Mouse (Mus musculus): ENCODE data around the gene Rgs7. TPM values are rescaled to one million over a fixed set of nuclear protein-coding genes. Genes with fewer than 3 reads are reported as not detected.

Gene Rgs7
- total RNA-seq, 2 experiments from 2014 or later: 2.3 to 2.5 TPM

DNA sequence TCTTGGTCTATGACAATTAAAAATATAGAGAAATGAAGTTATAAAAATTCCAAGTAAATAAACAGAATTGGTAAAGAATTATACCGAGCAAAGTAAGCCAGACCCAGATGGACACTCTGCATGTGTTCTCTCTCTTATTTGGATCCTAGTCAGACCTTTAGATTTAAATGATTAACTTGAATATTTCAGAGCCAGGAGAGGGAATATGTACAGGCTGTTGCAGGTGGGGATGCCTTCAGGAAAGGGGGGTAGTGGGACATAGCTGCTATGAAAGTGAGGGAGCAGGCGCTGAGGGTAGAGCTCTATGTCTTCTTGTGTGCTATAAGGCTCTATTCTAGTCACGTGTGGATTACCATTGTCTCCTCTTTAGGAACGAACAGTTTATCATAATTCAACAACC, 296.5 kb downstream of the Rgs7 start:
- intact Hi-C loops (cut with DNase I): no loop called here
- no peak for DNase-seq

DNA sequence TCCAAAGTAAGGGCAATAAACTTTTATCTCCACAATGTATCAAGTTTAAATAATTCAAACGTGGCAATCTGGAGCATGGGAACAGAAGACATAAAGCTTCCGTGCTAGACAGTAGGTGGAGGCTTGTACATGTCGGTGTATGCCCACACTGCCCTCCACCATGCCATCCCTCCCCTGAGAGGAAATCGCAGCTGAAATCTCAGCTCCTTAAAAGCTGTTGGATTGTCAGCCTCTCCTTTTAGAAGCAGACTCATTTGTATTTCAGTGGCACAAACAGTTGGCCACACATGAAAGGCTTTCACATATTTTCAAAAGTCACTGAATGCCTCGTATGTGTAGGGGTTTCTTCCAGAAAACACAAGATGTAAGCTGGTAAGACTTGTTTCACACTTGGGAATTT, 304.1 kb downstream of the Rgs7 start:
- intact Hi-C loops (cut with DNase I): no loop called here

DNA sequence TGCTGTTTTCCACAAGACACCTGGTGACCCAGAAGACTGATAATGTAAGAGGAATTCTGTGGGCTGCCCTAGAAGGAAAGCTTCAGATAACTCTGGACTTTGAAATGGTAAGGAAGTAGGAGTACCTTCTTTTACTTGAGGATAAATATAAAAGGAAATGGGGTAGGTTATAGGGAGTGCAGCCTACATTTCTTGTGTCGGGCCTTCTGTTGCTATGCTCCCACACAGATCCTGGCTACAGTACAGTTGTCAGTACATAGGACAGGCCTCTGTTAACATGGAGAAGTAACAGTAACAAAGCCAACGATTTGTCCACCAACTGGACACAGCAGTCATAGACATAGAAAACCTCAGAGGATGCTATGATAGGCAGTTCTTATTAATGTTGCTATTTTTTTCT, 307.1 kb downstream of the Rgs7 start:
- DNase-seq: no peak
- intact Hi-C loops (cut with DNase I): no loop called here

More for the DNA sequence above, 304.1 kb downstream of the Rgs7 start:
- no peak for DNase-seq

- intact Hi-C loops (cut with DNase I): no loop called here
- DNase-seq: no peak
Observed at GRCm38 (mm10) chr1:175184736-175185135, 307.6 kb downstream of the Rgs7 start.

DNA sequence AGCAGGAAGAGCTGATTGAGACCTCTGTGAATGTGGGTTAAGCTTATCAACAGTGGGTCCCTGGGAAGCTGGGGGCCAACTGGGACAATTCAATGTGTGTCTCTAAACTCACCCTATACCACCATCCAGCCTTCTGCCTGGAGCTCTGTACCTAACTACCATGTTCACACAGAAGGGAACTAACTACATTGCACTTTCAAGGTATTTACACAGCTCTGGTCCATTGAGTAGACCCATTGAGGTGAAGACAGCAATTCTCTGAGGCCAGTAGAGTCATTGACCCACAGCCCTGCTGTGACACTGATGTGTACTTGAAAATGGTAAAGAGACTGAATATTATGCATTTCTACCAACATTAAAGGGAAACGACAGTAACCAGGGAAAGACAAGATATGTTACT, 313.6 kb downstream of the Rgs7 start:
- intact Hi-C loops (cut with DNase I): no loop called here
- DNase-seq: no peak

DNA sequence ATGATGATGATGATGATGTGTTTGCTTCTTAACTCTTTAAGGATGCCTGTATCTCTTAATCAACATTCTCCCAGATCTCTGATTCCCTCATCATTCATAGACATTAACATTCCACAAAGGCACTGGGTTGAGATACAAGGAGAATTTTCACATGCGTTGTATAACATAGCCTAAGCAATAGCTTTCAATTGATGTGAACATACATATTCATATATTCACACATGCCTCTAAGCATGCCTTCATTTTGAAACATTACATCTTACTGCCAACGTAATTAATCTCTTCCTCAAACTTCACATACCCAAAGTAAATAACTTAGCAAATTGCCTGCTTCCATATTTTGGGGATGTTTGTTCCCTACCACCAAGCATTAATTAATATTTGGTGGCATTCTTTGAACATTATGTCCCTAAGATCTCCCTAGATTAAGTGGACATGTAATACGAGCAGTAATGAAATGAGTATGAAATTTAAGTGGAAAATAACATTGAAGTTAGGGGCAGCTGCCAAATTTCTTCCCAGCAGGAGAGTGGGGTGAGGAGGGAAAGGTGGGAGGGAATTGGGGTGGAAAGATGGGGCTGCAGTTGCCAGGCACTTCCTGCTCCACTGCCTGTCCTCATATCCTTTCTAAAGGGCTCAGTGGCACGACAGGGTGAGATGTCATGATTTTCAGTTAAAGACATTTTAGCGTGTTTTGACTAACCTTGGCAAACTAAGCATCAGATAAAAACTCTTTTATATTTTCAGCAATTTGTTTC, 317.2 kb downstream of the Rgs7 start:
- no peak for DNase-seq
- intact Hi-C loops (cut with DNase I): no loop called here

DNA sequence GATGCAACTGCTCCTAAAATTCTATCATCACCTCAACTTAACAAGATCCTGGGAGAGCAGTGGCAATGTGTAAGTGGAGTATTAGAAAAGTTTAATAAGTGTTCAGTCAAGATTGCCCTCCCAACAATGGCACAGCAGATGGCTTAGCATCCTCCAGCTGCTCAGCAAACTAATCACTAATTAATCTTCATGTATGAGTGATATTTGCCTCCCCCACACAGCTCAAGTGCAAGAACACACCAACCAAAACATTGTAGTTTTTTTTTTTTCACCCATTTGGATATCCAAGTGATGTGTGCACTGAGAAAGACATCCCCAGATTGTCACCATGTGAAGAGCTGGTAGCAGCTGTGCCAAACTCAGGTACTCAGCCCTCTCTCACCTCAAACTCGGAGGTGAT, 336.8 kb downstream of the Rgs7 start:
- intact Hi-C loops (cut with DNase I): no loop called here
- no peak for DNase-seq

- intact Hi-C loops (cut with DNase I): no loop called here
Observed at GRCm38 (mm10) chr1:175143051-175143450, 349.2 kb downstream of the Rgs7 start.

DNA sequence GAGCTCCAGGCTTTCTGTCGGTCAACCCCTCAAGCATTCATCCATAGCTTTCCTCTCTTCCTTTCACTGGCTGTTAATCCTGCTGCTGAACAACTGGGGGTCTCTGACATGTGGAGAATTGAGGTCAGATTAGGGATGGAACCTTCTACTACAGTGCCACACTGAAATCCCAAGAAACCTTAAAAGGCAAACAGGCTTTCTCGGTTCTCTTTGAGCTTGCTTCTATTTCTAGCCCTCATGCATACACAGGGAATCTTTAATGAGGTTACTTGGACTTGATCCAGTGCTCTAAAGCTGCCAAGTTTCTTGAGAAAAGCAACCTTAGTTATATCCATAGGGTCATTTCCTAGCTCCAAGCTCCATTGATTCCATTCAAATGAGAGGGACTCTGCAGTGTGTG, 363.8 kb downstream of the Rgs7 start:
- intact Hi-C loops (cut with DNase I): loop anchor here (10.0 kb wide), 1 partner anchor 476 kb away; no protein-coding TSS in a partner anchor
- DNase-seq: no peak

More at GRCm38 (mm10) chr1:175143051-175143450, 349.2 kb downstream of the Rgs7 start:
- no peak for DNase-seq

DNA sequence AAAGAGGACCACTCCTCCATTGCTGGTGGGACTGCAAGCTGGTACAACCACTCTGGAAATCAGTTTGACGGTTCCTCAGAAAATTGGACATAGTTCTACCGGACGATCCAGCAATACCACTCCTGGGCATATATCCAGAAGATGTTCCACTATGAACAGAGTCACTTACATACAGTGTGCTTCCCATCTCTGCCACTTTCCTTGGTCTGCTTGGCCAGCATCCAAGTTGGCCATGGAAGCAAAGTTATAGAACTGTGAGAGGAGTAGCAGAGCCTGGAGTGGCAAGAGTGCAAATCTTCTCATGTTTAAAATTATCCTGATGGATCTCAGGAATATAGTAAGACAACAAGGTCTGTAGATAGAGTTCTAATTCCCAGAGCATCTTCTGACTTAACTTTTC, 367.9 kb downstream of the Rgs7 start:
- DNase-seq: no peak
- intact Hi-C loops (cut with DNase I): loop anchor here (10.0 kb wide), 1 partner anchor 480 kb away; no protein-coding TSS in a partner anchor

DNA sequence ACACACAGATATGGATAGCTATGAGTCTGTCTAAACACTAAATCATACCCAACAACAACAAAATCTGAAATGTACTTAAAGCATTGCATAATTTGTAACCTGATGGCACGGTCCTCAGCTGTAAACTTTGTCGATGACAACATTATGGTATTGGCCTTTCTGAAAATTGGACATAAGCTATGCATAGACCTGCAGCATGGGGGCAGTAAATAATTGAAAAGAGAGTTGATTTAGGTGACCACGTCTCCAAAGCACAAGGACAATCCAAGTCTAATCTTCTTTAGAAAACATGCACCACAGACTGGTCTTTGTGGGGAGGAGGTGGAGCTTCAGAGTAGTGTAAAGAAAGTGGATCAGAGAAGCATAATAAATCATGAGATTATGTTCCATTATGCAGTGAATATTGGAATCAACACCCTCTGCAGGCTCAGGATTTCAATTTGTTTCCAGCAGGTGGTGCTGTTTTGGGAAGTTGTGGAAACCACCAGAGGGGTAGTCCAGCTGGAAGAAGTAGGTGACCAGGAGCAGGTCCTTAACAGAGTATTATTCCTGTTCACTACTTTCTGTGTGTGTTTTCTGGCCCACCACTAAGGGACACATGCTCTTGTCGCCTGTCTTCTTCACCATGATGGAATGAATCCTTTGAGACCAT, 373.3 kb downstream of the Rgs7 start:
- intact Hi-C loops (cut with DNase I): loop anchor here (5.0 kb wide), 1 partner anchor 548 kb away; no protein-coding TSS in a partner anchor
- DNase-seq: peak in 1 of 2 experiments; percentile 31

GRCm38 (mm10) chr1:175108270-175108860, 383.9 kb downstream of the Rgs7 start:
- DNase-seq: no peak
- intact Hi-C loops (cut with DNase I): no loop called here

- no peak for DNase-seq
- intact Hi-C loops (cut with DNase I): no loop called here
Observed at GRCm38 (mm10) chr1:175106315-175106714, 386.0 kb downstream of the Rgs7 start.

GRCm38 (mm10) chr1:175105426-175105825, 386.9 kb downstream of the Rgs7 start:
- no peak for DNase-seq

GRCm38 (mm10) chr1:175097014-175097413, 395.3 kb downstream of the Rgs7 start:
- DNase-seq: no peak
- intact Hi-C loops (cut with DNase I): no loop called here

More at GRCm38 (mm10) chr1:175105426-175105825, 386.9 kb downstream of the Rgs7 start:
- intact Hi-C loops (cut with DNase I): no loop called here

GRCm38 (mm10) chr1:175082104-175082503, 410.2 kb downstream of the Rgs7 start:
- intact Hi-C loops (cut with DNase I): no loop called here
- DNase-seq: peak in 1 of 2 experiments; percentile 7

DNA sequence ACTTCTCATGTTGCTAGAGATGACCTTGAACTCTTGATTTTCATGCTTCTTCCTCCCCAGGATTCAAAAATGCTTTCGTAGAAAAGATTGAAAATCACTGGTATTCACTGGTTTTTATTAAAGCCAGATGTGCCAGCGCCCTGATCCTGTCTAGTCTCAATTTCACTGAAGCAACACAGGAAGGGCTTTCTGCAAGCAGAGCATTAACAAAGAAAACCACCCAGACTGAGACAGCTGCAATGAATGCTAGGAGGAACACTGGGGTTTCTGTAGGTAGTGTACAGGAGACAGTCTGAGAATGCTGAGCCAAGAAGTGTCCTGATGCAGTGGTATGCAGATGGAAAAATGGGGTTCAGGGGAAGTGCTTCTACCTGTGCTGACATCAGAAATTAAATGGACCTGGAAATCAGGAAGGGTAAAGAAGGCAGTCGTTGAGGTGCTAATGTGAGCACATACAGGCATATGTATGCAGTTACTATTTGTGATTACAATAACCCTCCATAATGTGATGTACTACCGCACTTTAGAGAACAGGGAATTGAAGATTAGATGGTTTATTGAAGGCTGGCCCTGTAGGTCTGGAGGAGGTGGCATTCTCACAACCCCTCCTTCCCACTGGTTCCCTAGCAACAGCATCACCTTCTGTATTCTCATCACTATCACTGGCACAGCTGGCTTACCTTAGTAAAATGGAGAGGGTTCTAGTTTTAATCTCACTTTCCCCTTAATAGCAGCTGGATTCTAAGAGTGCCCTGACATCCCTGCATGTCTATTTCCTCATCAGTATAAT, 412.3 kb downstream of the Rgs7 start:
- intact Hi-C loops (cut with DNase I): no loop called here
- DNase-seq: no peak

DNA sequence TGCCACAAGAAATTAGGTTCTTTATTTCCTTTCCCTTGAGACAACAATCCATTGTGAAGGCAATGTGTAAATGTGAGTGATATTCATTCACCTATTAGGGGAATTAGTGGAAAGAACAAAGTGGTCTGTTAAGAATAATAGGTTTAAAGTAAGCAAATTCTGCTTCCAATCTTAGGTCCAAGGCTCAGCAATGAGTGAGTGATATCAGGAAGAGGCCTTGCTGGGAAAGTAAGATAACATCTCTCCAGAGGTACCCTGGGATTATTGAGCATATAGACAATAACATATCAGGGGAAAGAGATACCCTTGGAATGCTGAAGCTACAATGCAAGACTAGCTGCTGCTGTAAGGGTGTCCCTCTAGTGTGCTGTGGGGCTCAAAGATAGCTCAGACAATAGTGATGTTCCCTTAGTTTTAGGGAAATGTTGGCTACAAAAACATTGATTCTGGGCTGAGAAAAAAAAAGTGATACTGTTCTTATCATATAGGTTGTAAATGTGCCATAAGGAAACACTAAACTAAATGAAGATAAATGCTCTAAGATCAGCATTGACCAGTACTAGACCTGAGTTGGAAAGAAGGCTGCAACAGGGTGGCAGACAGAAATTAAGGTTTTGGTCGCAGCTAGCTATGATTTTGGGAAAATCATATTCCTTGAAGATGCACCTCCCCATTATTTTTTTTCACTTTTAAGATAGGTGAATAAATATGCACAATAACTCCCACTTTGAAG, 418.6 kb downstream of the Rgs7 start:
- intact Hi-C loops (cut with DNase I): no loop called here
- DNase-seq: no peak

GRCm38 (mm10) chr1:175069758-175070290, 422.5 kb downstream of the Rgs7 start:
- intact Hi-C loops (cut with DNase I): no loop called here
- no peak for DNase-seq

DNA sequence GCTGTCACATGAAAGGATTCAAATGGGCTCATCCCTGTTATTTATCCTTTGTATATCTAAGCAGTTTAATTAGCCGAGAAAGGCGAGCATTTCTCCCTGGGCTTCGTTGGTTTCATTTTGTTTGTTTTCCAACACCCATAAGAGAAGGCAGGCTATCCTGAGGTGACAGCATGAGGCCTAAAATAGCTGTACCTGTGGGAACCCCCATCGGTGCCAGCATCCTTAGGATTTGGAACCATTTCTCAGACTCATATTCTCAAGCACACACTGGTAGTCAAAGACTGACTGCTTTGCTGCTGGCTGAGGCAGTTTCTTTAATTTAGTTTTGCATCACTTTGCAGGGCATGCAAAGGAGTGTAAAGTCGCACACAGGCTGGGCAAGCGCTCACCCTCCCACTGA, 443.2 kb downstream of the Rgs7 start:
- intact Hi-C loops (cut with DNase I): loop anchor here (10.0 kb wide), 1 partner anchor 556 kb away; no protein-coding TSS in a partner anchor

More for the DNA sequence above, 443.2 kb downstream of the Rgs7 start:
- DNase-seq: no peak

All from heart, postnatal 14 days (tissue).